Mouse (Mus musculus) liver, adult 2 months (tissue): Measurements from ENCODE around the gene Akt1.

Experiments used
- CTCF ChIP-seq: fragments of 200-500 bp; IDR thresholded peaks from 2 replicates; pipeline ENCODE4 v1.5.1; 2011; ENCODE audit warnings: low read depth, low read length, control low read depth
- POLR2A ChIP-seq: fragments of 200-500 bp; IDR thresholded peaks from 2 replicates; pipeline ENCODE4 v1.6.1; 2011; ENCODE audit warnings: low read length, control low read depth; ENCODE audit not compliant: insufficient read depth; ENCODE audit errors: extremely low read depth

- TF ChIP-seq POLR2A (no peak), CTCF (peak; percentile 93)
Measured at GRCm38 (mm10) chr12:112623742-112624141, 50.9 kb downstream of the Akt1 start.
